Mouse (Mus musculus): ENCODE data around the gene Siah3. TPM values are rescaled to one million over a fixed set of nuclear protein-coding genes. Genes with fewer than 3 reads are reported as not detected.

Siah3 gene
- polyA plus RNA-seq, 1 experiment from 2014 or later: 3.0 TPM

DNA sequence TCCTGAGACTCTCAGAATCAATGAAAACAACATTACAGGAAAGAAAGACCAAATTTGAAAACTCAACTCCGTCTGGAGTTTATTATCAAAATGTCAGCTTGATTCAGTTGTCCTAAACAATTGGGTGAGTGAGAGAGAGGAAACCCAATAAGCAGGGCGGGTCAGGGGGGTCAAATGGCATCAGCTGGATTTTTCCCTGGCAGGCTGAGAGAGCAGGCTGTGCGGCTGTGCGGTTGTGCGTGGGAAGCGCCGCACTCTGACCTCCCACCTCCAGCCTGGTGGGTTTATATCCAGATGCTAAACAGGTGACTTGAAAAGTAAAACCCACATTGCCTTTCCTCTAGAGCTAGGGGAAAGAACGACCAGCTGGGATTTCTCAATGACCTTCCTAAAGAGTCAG, 85.9 kb downstream of the Siah3 start:
- Histone ChIP-seq H3K27ac (ENCODE audit: low read length) (peak overlapping the region; percentile 61), H3K4me1 (ENCODE audit: control insufficient read depth, insufficient read depth, low read length) (peaks cover 15% of the 10 kb centered on the region), H3K4me2 (ENCODE audit: low read length) (no peak overlapping the region), H3K27me3 (ENCODE audit: control insufficient read depth, insufficient read depth, low read depth, low read length) (no peaks in the 10 kb centered on the region), H3K36me3 (ENCODE audit: control insufficient read depth, insufficient read depth, low read length) (no peaks in the 10 kb centered on the region), H3K9ac (ENCODE audit: low read depth, low read length) (no peak overlapping the region), H3K9me3 (replicated peaks; ENCODE audit: control insufficient read depth, low read length, poor library complexity, severe bottlenecking) (no peaks in the 10 kb centered on the region), H3K4me3 (ENCODE audit: low read depth, low read length) (no peak overlapping the region)
- 14% methylated on average over 8 of the region's 8 CpGs for WGBS
- ATAC-seq: no peak

DNA sequence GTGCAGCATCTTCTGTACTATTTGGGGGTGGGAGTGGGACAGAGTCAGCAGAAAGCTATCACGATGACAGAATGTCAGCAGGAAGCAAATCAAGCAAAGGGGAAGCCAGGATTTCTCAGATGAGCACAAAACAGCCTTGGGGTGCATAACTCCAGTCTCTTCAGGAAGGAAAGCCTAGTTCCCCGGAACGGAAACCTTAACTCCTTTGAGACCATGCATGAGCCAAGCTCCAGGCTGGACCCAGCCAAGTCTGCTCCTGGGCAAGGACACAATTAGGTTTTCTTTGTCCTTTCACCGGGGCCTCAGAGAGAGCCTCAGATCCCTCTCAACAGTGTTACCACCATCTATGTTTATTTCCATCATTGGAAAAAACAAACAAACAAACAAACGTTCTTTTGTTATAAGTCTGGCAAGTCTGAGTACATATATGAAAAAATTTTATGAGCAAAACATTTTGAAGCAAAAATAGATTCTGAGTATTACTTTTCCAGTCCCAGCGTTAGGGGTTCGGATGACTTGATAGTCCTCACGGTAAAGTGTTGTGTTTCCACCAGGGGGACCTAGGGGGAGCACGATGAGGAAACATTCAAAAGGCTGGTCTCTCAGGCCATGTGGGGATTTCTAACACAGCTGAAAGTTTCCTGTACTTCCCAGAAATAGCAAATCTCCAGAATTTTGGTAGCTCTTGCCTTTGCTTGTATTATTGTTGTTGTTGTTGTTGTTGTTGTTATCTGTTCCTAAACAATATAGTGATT, 106.0 kb downstream of the Siah3 start:
- no peak for ATAC-seq
- H3K9ac ChIP-seq (ENCODE audit: low read depth, low read length): no peak overlapping the region
- H3K27me3 ChIP-seq (ENCODE audit: control insufficient read depth, insufficient read depth, low read depth, low read length): no peaks in the 10 kb centered on the region
- no peaks in the 10 kb centered on the region for H3K9me3 ChIP-seq (replicated peaks; ENCODE audit: control insufficient read depth, low read length, poor library complexity, severe bottlenecking)
- H3K27ac ChIP-seq (ENCODE audit: low read length): no peak overlapping the region
- H3K4me3 ChIP-seq (ENCODE audit: low read depth, low read length): no peak overlapping the region
- H3K4me1 ChIP-seq (ENCODE audit: control insufficient read depth, insufficient read depth, low read length): peaks cover 16% of the 10 kb centered on the region
- no peaks in the 10 kb centered on the region for H3K36me3 ChIP-seq (ENCODE audit: control insufficient read depth, insufficient read depth, low read length)
- WGBS: 58% methylated on average over 9 of the region's 9 CpGs
- no peak overlapping the region for H3K4me2 ChIP-seq (ENCODE audit: low read length)

DNA sequence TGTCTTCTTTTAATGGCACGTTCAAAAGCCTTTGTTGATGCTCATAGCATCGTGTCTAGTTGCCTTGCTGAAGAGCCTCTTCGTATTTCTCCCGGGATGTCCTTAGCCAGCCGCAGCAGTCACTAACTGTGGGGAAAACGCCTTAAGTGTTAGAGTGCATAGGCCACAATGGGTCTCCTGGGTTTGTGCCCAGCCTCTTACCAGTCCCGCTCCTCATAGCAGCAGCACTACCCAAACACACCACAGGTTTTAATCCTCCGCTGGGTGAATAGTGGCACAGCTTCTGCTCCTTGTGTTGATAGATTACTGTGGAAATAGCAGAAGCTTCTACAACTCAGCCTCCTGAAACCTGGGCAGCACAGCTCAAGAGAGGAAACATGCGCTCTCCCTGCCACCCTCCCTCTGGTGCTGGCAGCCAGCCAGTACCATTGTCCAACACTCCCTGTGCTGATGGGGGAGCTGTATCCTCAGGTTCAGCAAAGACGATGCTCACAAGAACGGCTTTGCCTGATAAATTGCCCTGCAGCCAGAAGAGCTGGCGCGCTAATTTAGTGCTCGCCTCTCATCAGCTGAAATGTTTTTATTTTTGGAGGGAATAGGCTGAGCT, 109.9 kb downstream of the Siah3 start:
- Histone ChIP-seq H3K27ac (ENCODE audit: low read length) (peak overlapping the region; percentile 30), H3K4me1 (ENCODE audit: control insufficient read depth, insufficient read depth, low read length) (peaks cover 19% of the 10 kb centered on the region), H3K9me3 (replicated peaks; ENCODE audit: control insufficient read depth, low read length, poor library complexity, severe bottlenecking) (no peaks in the 10 kb centered on the region), H3K27me3 (ENCODE audit: control insufficient read depth, insufficient read depth, low read depth, low read length) (no peaks in the 10 kb centered on the region), H3K4me3 (ENCODE audit: low read depth, low read length) (no peak overlapping the region), H3K36me3 (ENCODE audit: control insufficient read depth, insufficient read depth, low read length) (no peaks in the 10 kb centered on the region), H3K9ac (ENCODE audit: low read depth, low read length) (no peak overlapping the region; the same call in 1 of the 2 replicates), H3K4me2 (ENCODE audit: low read length) (no peak overlapping the region)
- ATAC-seq: peak; percentile 90
- WGBS: 27% methylated on average over 14 of the region's 14 CpGs

DNA sequence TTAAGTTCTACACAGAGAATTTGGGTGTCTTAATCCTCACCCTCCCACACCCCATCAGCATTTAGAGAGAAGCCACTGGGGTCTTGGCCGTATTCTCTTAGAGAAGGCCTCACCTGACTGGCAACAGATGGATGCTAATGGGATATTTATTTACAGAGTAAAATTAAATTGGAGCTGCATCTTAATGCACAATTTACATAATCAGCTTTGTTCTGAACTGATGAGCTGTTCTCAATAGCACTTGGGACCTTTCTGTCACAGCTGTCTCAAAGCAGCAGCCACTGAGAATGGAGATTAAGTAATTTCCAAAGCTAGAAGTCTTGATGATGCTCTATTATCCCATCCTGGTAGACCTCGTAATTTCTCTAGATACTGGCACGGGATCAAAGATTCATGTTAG, 110.5 kb downstream of the Siah3 start:
- ATAC-seq: peak; percentile 71
- Histone ChIP-seq H3K9me3 (replicated peaks; ENCODE audit: control insufficient read depth, low read length, poor library complexity, severe bottlenecking) (no peaks in the 10 kb centered on the region), H3K27ac (ENCODE audit: low read length) (peak overlapping the region; percentile 30), H3K27me3 (ENCODE audit: control insufficient read depth, insufficient read depth, low read depth, low read length) (no peaks in the 10 kb centered on the region), H3K4me2 (ENCODE audit: low read length) (no peak overlapping the region), H3K9ac (ENCODE audit: low read depth, low read length) (no peak overlapping the region), H3K4me1 (ENCODE audit: control insufficient read depth, insufficient read depth, low read length) (peaks cover 19% of the 10 kb centered on the region), H3K4me3 (ENCODE audit: low read depth, low read length) (no peak overlapping the region), H3K36me3 (ENCODE audit: control insufficient read depth, insufficient read depth, low read length) (no peaks in the 10 kb centered on the region)
- 21% methylated on average over 3 of the region's 3 CpGs for WGBS

DNA sequence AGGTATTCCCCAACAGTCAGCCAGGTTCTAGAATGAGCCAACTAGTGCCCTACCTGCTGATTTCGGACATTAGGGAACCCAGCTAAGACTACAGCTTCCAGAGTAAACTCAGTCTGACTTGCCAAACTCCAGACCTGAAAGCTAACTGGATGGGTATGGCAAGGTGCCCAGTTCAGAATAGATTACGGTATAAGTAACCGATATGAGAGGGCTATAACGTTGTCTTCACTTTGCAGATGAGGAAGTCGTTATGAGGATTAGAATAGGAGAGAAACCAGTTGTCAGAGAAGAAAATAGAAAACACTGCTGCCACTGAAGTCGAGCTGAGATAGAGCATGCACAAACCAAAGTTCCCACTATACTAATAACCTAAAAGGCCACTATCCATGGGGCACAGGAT, 123.2 kb downstream of the Siah3 start:
- Histone ChIP-seq H3K9me3 (replicated peaks; ENCODE audit: control insufficient read depth, low read length, poor library complexity, severe bottlenecking) (no peaks in the 10 kb centered on the region), H3K4me3 (ENCODE audit: low read depth, low read length) (no peak overlapping the region), H3K27ac (ENCODE audit: low read length) (no peak overlapping the region), H3K9ac (ENCODE audit: low read depth, low read length) (no peak overlapping the region), H3K27me3 (ENCODE audit: control insufficient read depth, insufficient read depth, low read depth, low read length) (no peaks in the 10 kb centered on the region), H3K36me3 (ENCODE audit: control insufficient read depth, insufficient read depth, low read length) (no peaks in the 10 kb centered on the region), H3K4me2 (ENCODE audit: low read length) (no peak overlapping the region), H3K4me1 (ENCODE audit: control insufficient read depth, insufficient read depth, low read length) (no peaks in the 10 kb centered on the region)
- 86% methylated on average over 6 of the region's 6 CpGs for WGBS
- no peak for ATAC-seq

Other genes starting within 250 kb of the Siah3 start
- not detected in 2 replicates for gene Cpb2, start 213.7 kb upstream of the Siah3 start, polyA plus RNA-seq (2015; fragmentation: Nextera tagmentation; extraction: Ambion mirVana)
- gene Zc3h13, start 171.6 kb upstream of the Siah3 start, polyA plus RNA-seq (2015; fragmentation: Nextera tagmentation; extraction: Ambion mirVana): 40.7 and 42.4 TPM in 2 replicates
- not detected in 2 replicates for gene Spert, start 137.1 kb downstream of the Siah3 start, polyA plus RNA-seq (2015; fragmentation: Nextera tagmentation; extraction: Ambion mirVana)
- not detected in 2 replicates for gene Erich6b, start 186.3 kb downstream of the Siah3 start, polyA plus RNA-seq (2015; fragmentation: Nextera tagmentation; extraction: Ambion mirVana)

All from midbrain, embryonic 16.5 days (tissue).